Mouse (Mus musculus) gastrocnemius, postnatal 36 days (tissue): ENCODE results near the gene Wdr93. TPM values are rescaled to one million over a fixed set of nuclear protein-coding genes. Genes with fewer than 3 reads are reported as not detected.
"Not testable (repeated sequence)": the region's sequence is repeated elsewhere in the genome, so short reads cannot be mapped to it uniquely, and the experiment has no call there.

ENCODE experiments used
- DNase-seq, 2 experiments: peaks; one replicate each; pipeline ENCODE4 v3.0.0; 2022
- intact Hi-C: fragments of 180-260 bp; cut with DNase I; formaldehyde crosslinking; loops from one replicate; pipeline ENCODE4 v1.15.1; 2025
- total RNA-seq, 2 experiments: library from RNA; stranded (reverse); gene quantifications; 2 replicates each; pipeline ENCODE4 v1.2.3; 2021

Wdr93 gene
- total RNA-seq, 2 experiments from 2014 or later: not detected

DNA sequence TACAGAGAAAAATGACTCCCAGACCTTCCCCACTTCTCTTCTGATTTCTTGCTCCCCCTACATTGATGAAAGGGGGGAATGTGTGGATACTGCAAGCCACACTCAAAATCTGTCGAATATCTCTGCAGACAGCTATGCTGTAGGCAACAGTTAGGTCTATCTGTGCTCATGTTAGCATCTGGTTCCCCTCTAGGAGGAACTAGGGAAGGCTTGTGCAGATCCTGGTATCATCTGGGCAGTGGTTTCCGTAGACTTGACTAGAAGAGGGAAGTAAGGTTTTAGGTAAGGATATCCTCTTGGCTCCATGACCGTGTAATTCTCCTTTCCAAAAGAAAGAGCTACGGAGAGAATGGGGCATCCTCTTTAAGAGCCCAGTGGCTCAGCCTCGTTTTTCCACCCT is 1.6 kb downstream of the Wdr93 start:
- DNase-seq: no peak
- intact Hi-C loops: no loop called here

DNA sequence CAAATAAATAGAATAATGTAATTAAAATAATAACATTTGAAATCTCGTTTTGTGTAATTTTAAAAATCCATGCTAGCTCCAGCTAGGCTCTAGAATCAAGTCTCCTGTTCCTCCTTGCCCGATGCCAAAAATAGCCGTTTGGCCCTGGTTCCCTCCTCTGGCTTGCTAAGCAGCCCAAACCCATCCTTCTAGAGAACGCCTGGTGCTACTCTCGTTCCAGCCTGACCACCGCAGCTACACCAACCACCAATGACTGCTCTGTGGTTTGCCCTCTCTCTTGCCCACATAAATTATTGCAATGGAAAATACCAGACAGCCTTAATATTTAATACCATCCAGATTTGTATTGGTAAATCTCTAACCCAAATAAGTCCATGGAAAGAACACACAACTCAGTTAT is 4.7 kb downstream of the Wdr93 start:
- intact Hi-C loops: no loop called here
- no peak for DNase-seq

DNA sequence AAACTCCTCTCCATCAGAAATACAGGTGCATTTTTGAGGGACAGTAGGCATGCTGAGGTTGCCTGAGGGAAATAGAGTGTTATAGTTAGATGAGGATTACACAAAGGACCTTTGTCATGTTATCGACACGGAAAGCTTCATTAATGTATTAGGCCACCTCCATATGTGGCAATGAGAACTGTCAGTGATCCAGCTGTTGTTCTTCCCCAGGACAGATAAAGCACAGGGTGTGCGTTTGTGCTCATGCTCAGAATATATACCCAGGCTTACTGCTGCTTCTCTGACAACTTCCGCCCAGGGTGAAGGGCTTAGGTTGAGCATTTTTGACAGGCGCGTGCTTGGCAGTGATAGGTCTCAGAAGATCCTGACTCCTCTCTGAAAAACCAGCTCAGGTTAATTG is 6.5 kb downstream of the Wdr93 start:
- no peak for DNase-seq
- intact Hi-C loops: no loop called here

DNA sequence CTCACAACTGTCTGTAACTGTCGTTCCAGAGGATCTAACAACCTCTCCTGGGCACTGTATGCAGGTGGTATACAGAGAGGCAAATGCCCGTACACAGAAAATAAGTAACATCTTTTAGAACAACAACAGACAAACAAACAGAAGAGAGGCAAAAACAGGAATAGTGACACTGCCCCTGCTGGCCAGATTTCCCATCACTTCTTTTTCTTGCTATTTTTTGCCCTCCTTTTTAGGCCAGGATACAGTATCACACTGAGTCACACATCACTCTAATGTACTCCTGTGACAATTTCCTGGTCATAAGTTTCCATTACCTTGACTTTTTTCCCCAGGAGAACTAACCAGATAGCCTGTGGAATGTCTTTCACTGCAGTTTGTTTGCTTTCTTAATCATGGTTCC is 13.4 kb downstream of the Wdr93 start:
- no peak for DNase-seq
- intact Hi-C loops: no loop called here

DNA sequence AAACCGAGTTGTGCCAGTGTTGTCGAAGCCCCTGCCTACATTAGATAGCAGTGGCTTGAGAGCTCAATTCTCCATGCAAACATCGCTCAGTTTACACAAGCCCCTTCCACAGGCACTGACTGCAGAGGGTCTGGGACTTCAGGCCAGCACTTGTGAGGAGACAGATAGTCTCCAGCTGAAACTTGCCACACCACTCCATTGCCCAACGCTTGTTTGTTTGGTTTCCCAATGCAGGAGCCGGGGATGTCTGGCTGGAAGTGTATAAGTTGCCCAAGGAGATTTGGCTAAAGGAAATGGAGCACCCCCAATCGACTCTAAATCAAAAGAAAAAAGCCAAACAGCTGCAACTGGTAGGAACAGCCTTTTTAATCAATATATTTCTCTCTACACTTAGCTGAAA is 15.2 kb downstream of the Wdr93 start:
- intact Hi-C loops: no loop called here
- no peak for DNase-seq

DNA sequence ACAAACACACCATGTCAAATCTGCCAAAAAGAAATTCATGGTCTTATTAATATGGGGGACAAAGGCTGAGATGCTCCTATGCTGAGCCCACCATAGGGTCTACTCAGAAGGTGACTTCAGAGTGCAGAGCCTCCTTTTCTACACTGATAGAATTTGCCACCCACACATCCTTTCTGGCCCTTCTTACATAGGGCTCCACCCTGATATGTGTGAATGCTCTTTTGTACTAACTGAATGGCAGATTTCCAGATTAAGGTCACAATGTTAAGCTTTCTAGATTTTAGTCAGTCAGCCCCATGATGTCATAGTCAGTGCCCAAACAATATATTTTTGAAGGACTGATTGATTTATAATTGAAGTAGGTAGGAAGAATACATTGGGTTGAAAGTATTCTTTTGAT is 16.8 kb downstream of the Wdr93 start:
- intact Hi-C loops: no loop called here
- DNase-seq: no peak

DNA sequence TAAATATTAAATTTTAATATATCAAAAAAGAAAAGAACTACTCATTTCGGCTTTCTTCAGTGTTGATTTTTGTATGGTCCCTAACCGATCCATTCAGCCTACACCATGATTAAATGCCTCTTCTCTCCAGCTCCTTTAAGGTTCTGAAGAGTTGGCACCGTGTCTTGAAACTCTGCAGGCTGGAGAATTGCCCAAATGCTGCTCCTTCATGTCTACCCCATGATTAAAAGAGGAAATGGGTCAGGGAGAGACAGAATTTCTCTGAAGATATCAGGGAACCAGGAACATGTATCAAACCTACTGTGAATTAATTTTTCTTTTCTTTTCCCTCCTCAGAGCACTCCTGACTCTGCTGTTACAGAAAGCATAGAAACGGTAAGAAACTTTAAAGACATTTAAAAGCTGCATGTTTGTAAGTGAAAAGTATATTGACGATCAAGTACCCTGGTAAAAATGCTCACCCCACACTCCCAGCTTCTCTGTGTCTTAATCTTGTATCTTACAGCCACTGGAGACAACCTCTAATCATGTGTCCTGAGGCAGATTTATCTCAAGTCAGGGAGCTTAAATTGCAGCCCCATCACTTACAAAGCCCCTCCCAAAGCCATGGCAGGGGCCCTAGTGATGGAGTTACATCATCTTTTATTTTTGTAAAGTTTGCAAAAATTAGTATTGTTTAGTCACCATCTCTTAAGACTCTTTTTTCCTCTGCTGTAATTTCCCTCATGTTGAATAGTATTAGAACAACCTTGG is 18.3 kb downstream of the Wdr93 start:
- intact Hi-C loops: no loop called here
- DNase-seq: no peak

DNA sequence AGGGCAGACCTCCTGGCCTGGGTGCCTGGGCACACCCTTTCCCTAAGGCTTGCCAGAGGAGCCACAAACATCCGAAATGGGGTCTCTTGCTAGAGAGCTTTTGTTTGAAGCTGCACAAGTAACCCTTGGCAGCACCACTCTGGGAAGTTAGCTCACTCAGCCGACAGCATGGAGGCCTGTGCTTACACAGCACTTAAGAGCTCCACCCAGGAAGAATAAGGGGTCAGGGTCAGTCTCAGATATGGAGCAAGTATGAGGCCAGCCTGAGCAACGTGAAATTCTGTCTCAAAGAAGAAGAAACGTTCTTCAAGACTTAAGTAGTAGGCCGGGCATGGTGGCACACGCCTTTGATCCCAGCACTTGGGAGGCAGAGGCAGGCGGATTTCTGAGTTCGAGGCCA is 19.1 kb downstream of the Wdr93 start:
- intact Hi-C loops: no loop called here

DNA sequence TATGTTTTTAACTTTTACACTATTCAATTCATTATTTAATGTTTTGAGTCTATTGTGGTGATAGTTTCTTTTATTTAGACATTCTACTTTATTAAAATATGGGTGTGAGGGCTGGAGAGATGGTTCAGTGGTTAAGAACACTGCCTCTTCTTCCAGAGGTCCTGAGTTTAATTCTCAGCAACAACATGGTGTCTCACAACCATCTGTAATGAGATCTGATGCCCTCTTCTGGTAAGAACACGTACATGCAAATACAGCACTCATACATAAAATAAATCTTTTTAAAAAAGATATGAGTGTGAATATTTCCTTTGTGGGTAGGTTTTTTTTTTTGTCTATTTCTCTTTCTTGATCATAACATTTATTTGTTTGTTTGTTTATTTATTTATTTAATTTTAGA is 23.0 kb downstream of the Wdr93 start:
- DNase-seq: no peak
- intact Hi-C loops: no loop called here

More for the DNA sequence above, 19.1 kb downstream of the Wdr93 start:
- no peak for DNase-seq

DNA sequence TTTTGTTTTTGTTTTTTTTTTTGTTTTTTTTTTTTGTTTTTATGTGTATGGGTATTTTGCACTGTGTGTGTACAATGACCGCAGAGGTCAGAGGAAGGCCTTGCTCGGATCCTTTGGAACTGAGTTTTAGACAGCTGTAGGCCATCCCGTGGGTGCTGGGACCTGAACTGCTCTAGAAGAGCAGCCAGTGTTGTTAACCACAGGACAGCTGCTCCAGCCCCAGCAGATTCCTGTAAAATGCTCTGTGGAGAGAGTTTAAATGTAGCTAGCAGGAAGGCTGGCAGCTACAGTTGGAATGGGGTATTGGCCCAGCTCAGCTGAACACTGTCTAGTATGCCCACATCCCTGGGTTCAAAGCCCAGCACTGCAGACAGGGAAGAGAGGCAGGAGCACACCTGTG is 26.7 kb downstream of the Wdr93 start:
- intact Hi-C loops: no loop called here
- peak in 1 of 2 experiments; percentile 1 for DNase-seq

DNA sequence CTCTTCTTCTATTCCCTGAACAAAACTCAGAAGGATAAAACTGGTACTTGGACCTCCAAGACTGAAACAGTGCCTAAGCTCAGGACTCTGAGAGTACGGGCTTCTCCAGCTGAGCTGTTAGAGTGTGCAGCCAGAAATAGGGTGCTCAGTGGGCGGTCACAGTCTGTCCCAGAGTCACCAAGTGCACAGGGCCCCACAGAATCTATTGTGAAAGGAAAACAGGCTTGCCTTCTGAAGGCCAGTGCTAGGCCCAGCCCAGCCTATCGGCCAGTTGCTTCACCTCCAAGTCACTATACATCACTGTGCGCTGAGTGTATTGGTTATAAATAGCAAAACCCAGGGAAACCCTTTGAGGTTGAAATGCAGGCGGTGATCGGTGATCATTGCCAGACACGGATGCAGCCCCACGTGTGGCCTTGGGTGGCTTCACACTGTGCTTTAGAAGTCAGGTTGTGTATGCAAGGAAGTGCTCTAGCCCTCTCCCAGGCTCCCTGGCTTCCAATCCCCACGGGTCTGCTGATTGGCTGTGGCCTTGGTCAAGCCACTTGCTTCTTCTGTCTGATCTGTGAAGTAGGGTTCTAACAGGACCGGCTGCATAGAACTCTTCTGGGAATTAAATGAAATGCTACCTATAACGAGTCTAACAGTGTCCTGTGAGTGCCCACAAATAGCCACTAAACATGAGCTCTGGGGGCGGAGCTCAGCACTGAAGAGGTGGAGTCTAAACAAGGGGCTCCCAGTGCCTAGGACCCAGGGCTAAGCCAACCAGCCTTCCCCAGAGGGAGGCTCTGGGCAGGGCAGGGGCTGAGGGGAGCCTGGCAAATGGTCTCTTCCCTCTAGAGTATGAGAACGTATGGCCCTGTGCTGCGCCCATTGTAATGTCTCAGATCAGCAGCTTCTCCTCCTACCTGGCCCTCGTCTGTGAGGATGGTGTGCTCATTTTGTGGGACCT is 28.9 kb downstream of the Wdr93 start:
- intact Hi-C loops: no loop called here
- DNase-seq: no peak

DNA sequence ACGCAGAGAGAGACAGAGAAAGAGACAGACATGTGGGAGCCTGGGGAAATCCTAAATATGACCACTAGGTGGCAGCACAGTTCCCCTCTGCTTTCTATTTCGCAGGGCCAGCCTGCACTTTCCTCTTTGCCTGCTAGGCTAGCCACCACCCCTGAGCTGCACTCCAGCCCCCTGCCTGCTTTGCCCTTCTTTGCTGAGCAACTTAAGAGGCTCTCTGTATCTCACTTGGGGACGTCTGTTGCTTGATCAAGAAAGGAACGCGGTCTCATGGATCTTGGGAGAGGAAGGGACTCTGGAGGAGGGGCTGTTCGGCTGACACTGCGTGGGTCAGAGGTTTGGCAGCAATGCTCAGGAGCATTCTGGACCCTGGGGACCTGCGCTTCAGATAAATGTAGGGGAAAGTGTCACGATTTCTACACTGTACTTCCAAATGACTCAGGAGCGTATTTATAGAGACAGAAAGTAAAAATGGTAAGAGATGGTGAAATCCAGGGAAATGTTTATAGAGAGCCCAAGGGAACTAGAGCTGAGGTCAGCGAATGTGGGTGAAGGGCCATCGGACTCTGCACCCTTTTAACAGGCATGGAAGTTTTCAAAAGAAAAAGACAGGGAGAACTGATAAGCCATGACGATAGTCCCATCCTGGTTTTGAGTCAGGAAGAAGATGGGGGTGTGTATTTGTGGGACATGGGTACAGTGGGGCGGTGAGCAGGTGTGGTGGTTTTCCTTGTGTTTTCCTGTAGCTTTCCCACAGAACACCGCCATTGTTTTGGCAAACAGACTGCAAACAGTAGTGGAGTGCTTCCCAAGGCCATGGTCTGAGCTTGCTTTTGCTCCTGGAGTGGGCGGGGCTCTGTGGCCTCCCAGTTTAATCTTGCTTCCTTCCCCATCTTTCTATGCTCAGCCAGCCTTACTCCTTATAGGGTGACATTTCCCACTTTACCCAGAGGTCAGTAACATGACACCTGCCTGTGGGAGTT is 38.0 kb downstream of the Wdr93 start:
- DNase-seq: peak; percentile 50 to 62
- intact Hi-C loops: no loop called here

DNA sequence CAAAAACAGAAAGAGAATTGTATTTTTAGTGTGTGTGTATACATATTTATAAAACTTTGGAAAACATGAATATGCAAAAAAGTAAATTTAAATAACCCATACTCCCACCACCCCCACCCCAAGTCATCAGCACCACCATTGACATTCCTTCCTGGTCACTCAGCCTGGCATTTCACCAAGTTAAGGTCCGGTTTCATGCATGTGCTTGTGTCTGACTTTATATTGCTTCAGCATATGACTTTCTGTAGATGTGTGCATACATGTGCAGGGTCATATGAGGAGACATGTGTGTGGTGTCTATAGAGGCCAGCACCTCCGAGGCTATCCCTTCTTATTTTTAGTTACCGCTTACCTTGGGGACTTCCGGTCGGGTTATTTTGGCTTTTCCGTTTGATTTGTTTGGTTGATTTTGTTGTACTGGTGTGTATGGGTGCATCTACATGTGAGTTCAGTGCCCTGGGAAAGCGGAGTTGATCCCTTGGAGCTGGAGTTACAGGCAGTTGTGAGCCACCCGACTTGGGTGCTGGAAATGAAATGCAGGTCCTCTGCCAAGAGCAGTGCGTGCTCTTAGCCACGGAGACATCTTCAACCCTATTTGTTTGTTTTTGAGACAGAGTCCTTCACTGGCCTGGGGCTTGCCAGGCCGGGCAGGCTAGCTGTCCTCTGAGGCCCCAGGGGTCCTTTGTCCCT is 39.0 kb downstream of the Wdr93 start:
- intact Hi-C loops: no loop called here
- DNase-seq: peak in 1 of 2 experiments; percentile 4

DNA sequence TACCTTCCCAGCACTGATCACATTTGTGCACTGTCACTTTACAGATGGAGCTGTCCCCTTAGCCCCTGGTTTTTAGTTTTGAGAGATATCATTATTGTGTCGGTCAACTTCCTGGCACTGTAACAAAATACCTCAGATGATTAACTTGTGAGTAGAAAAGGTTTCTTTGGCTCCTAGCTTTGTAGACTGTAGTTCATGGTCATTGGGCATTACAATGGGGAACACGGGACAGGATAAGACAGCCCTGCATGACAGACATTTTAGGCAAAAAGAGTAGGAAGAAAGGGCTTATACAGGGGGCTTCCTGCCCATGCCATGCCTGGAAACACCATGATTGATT is 39.5 kb downstream of the Wdr93 start:
- DNase-seq: no peak
- intact Hi-C loops: no loop called here

DNA sequence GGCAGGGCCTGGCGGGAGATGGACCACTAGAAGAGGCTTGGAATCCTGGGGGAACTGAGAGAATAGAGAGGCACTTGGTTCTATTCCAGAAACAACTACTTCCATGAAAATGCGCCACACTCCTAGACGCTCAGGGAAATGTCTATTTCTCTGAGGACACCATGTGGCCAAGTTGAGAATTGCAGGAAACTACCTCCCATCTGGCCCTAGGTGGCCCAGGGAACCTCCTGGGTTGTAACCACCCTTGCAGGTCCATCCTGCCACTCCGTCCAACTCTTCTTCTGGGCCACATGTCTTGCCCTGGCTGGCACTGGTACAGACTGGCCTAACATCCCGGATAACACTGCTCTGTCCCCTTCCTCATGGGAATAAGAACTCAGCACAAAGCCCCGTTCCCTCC is 43.3 kb downstream of the Wdr93 start:
- peak in 1 of 2 experiments; percentile 38 for DNase-seq
- intact Hi-C loops: no loop called here

DNA sequence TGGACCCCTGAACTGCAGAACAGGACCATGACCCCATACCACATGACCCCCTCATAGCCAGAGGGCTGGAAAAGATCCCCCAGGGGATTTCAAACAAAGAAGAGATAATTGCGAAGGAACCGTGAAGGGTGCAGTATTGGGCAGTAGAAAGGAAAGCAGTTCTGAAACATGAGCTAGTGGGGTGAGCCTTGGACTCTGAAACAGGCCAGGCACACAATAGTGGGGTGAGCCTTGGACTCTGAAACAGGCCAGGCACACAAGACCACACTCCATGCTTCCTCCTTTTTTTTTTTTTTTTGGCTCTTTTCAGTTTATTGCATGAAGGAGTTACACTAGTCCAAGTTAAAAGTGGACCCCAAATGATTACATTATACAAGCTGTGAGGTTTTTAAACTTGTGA is 46.8 kb downstream of the Wdr93 start:
- intact Hi-C loops, DNase-seq: not testable (repeated sequence)

DNA sequence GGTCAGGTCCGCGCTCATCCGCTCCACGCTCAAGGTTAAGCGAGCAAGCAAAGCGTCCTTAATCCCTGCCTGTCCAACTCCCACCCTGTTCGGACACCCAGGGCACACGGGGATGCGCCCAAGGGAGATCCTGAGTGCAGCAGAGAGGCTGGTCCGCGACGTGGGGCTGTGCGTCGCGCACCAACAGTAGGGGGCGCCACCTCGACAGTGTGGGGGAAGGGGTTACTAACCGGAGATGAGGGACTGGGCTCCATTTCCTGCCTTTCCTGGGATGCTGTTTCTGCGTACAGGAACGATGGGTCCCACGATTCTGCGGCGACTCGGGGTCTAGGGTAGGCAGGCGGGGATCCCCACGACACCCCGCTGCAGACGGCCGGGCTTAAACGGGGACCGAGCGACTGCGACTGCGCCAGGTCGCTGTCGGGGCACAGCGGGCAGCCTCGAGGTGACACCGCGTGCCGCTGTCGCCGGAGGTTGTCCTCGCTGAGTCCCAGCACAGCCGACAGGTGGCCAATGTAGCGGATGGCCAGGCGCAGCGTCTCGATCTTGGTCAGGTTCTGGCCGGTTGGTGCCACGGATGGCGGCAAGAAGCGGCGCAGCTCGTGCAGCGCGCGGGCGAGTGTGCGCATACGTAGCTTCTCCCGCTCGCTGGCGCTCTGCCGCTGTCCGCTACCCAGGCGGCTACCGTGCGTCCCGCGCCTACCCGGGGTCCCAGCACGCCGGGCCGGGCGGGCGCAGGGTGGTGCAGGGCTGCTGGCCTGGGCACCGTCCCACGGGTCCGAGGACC is 49.9 kb downstream of the Wdr93 start:
- DNase-seq: no peak
- intact Hi-C loops: no loop called here

DNA sequence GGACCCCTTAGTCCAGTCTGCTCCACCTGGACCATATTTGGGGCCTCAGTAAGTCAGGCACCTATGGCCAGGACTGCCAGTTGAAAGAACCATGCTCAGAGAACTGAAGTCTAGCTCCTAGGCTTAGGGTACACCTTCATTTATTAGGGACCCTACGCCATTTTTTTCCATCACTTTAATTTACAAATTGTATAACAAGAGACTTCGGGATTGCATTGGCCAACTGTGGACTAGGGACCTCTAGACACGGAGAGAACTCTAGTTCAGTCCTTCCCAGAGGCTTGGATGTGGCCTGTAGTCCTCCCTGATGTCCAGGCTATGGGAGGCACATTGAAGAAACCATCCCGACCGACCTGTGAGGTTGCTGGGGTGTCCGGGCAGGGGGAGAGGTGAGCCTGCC is 50.7 kb downstream of the Wdr93 start, which contains the start of gene Mesp1:
Mesp1 (minus strand) TSS at position 101 of the 400 bp plus-strand sequence.
- DNase-seq: no peak
- intact Hi-C loops: no loop called here

DNA sequence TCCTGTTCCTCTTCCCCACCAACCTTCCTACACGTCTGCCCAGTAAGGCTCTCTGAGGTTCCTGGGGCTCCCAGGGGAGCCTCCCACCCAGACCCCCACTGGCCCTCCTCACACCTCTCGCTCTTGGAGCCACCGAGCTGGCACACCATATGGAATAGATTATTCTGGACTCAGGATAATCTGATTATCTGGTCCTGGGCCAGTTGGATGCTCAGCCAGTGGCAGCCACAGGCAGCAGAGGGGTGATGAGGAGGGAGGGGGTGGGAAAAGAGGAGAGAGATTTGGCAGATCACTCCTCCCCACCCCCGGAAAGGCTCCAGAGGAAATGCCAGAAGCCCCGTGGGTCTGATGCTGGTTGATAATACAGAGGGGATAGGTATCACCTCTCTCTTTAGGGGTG is 55.6 kb downstream of the Wdr93 start:
- no peak for DNase-seq
- intact Hi-C loops: loop anchor here (2.0 kb wide), 1 partner anchor 118 kb away; no protein-coding TSS in a partner anchor
